Mouse (Mus musculus): Measurements from ENCODE around the gene Stk11ip. TPM values are rescaled to one million over a fixed set of nuclear protein-coding genes. Genes with fewer than 3 reads are reported as not detected.
A peak's percentile ranks its signal among the peaks of the same experiment; 100 is the strongest.

Gene Stk11ip
- total and polyA plus RNA-seq, 3 experiments, result 16.0 to 36.9 (median 17.3) TPM

- in situ Hi-C loops (cut with MboI; ENCODE audit: low pct_ligation_motif_present, low pct_unique_long_range_greater_than_20kb, low sequenced_read_pairs) (no loop called here), dilution Hi-C loops (cut with MboI; ENCODE audit: extremely low pct_ligation_motif_present, extremely low pct_unique_long_range_greater_than_20kb, low sequenced_read_pairs) (no loop called here)
- no peak overlapping the region for H3K27ac ChIP-seq (ENCODE audit: insufficient read depth, low read depth)
Observed at GRCm38 (mm10) chr1:75541496-75541895, 20.2 kb downstream of the Stk11ip start.

GRCm38 (mm10) chr1:75544351-75544750 lies 23.0 kb downstream of the Stk11ip start:
- Histone ChIP-seq H3K27me3 (replicated peaks) (peaks cover 43% of the 10 kb centered on the region), H3K79me2 (replicated peaks; ENCODE audit: control insufficient read depth, extremely low read depth, insufficient read depth, poor library complexity, severe bottlenecking) (no peaks in the 10 kb centered on the region), H3K4me1 (ENCODE audit: control insufficient read depth in 1 of 2, insufficient read depth in 2 of 2) (peaks cover 0 to 8% of the 10 kb centered on the region in 2 experiments; a peak in 2 of 4 replicates), H3K4me2 (ENCODE audit: insufficient read depth, low read depth, poor library complexity, severe bottlenecking) (no peak overlapping the region), H3K4me3 (replicated peaks in 1 of 3; ENCODE audit: low read depth in 2 of 3, low read length in 2 of 3, poor library complexity in 1 of 3) (no peak overlapping the region), H3K27ac (ENCODE audit: insufficient read depth, low read depth) (no peak overlapping the region), H3K9me3 (replicated peaks; ENCODE audit: low read length) (peaks cover 6% of the 10 kb centered on the region), H3K9ac (ENCODE audit: insufficient read depth, low read depth) (no peak overlapping the region), H3K36me3 (replicated peaks in 1 of 2; ENCODE audit: control insufficient read depth in 1 of 2, insufficient read depth in 1 of 2, low read length in 1 of 2) (no peaks in the 10 kb centered on the region)
- dilution Hi-C loops (cut with MboI; ENCODE audit: extremely low pct_ligation_motif_present, extremely low pct_unique_long_range_greater_than_20kb, low sequenced_read_pairs), result no loop called here
- in situ Hi-C loops (cut with MboI; ENCODE audit: low pct_ligation_motif_present, low pct_unique_long_range_greater_than_20kb, low sequenced_read_pairs), result no loop called here
- no peak for DNase-seq (ENCODE audit: extremely low read depth)
- TF ChIP-seq CHD1 (IDR thresholded peaks at IDR 0.05; ENCODE audit: low read depth, low read length) (no peak), USF1 (IDR thresholded peaks at IDR 0.05; ENCODE audit: low read depth, low read length) (no peak), CHD2 (IDR thresholded peaks at IDR 0.05; ENCODE audit: low read length) (no peak)

More at GRCm38 (mm10) chr1:75541496-75541895, 20.2 kb downstream of the Stk11ip start:
- DNase-seq (ENCODE audit: extremely low read depth), result no peak
- Histone ChIP-seq H3K36me3 (replicated peaks in 1 of 2; ENCODE audit: control insufficient read depth in 1 of 2, insufficient read depth in 1 of 2, low read length in 1 of 2) (peaks cover 0 to 12% of the 10 kb centered on the region in 2 experiments), H3K27me3 (replicated peaks) (peaks cover 16% of the 10 kb centered on the region), H3K9ac (ENCODE audit: insufficient read depth, low read depth) (no peak overlapping the region), H3K4me1 (ENCODE audit: control insufficient read depth in 1 of 2, insufficient read depth in 2 of 2) (no peaks in the 10 kb centered on the region), H3K9me3 (replicated peaks; ENCODE audit: low read length) (peaks cover 6% of the 10 kb centered on the region), H3K79me2 (replicated peaks; ENCODE audit: control insufficient read depth, extremely low read depth, insufficient read depth, poor library complexity, severe bottlenecking) (no peaks in the 10 kb centered on the region), H3K4me2 (ENCODE audit: insufficient read depth, low read depth, poor library complexity, severe bottlenecking) (no peak overlapping the region), H3K4me3 (replicated peaks in 1 of 3; ENCODE audit: low read depth in 2 of 3, low read length in 2 of 3, poor library complexity in 1 of 3) (no peak overlapping the region)
- TF ChIP-seq USF1 (IDR thresholded peaks at IDR 0.05; ENCODE audit: low read depth, low read length), result no peak
- no peak for TF ChIP-seq SMC3 (IDR thresholded peaks at IDR 0.05; ENCODE audit: low read depth, low read length)
- no peak for TF ChIP-seq CHD2 (IDR thresholded peaks at IDR 0.05; ENCODE audit: low read length)
- no peak for TF ChIP-seq MAFK (IDR thresholded peaks at IDR 0.05; ENCODE audit: insufficient replicate concordance, low read length)
- TF ChIP-seq SIN3A (IDR thresholded peaks at IDR 0.05; ENCODE audit: low read length), result no peak

GRCm38 (mm10) chr1:75545965-75546956 lies 24.9 kb downstream of the Stk11ip start, which contains the start of gene Slc4a3:
Slc4a3 (plus strand) TSS chr1:75546266.
- H3K4me1 ChIP-seq (ENCODE audit: control insufficient read depth in 1 of 2, insufficient read depth in 2 of 2), result peaks cover 0 to 13% of the 10 kb centered on the region in 2 experiments; a peak in 2 of 4 replicates
- 0 out of 2 replicates have a peak, but pooled peaks have one; percentile 54 for TF ChIP-seq UBTF (IDR thresholded peaks at IDR 0.05; ENCODE audit: low read depth, low read length)
- peak in 1 of 2 experiments; percentile 11; a peak in 1 of 4 replicates for TF ChIP-seq CTCF (conservative IDR thresholded peaks at IDR 0.05 in 1 of 2, IDR thresholded peaks at IDR 0.05 in 1 of 2; ENCODE audit: low read depth in 2 of 2, low read length in 2 of 2)
- peak; percentile 65 for TF ChIP-seq NRF1 (IDR thresholded peaks at IDR 0.05; ENCODE audit: low read depth, low read length)
- TF ChIP-seq NELFE (IDR thresholded peaks at IDR 0.05; ENCODE audit: low read depth, low read length), result no peak
- no peak within 1 kb of the TSS for H3K9ac ChIP-seq (ENCODE audit: insufficient read depth, low read depth)
- H3K9me3 ChIP-seq (replicated peaks; ENCODE audit: low read length), result peaks cover 6% of the 10 kb centered on the region
- in situ Hi-C loops (cut with MboI; ENCODE audit: low pct_ligation_motif_present, low pct_unique_long_range_greater_than_20kb, low sequenced_read_pairs), result no loop called here
- dilution Hi-C loops (cut with MboI; ENCODE audit: extremely low pct_ligation_motif_present, extremely low pct_unique_long_range_greater_than_20kb, low sequenced_read_pairs), result no loop called here
- peak within 1 kb of the TSS; percentile 47 for H3K4me2 ChIP-seq (ENCODE audit: insufficient read depth, low read depth, poor library complexity, severe bottlenecking)
- peak within 1 kb of the TSS in 2 of 3 experiments; percentile 4 to 21 for H3K4me3 ChIP-seq (replicated peaks in 1 of 3; ENCODE audit: low read depth in 2 of 3, low read length in 2 of 3, poor library complexity in 1 of 3)
- DNase-seq (ENCODE audit: extremely low read depth), result no peak
- no peak within 1 kb of the TSS for H3K27ac ChIP-seq (ENCODE audit: insufficient read depth, low read depth)
- no peaks in the 10 kb centered on the region for H3K36me3 ChIP-seq (replicated peaks in 1 of 2; ENCODE audit: control insufficient read depth in 1 of 2, insufficient read depth in 1 of 2, low read length in 1 of 2)
- H3K79me2 ChIP-seq (replicated peaks; ENCODE audit: control insufficient read depth, extremely low read depth, insufficient read depth, poor library complexity, severe bottlenecking), result no peaks in the 10 kb centered on the region
- peaks cover 60% of the 10 kb centered on the region for H3K27me3 ChIP-seq (replicated peaks)
